Mouse (Mus musculus): ENCODE measurements around the gene 0610012G03Rik. TPM values are rescaled to one million over a fixed set of nuclear protein-coding genes. Genes with fewer than 3 reads are reported as not detected.

0610012G03Rik gene
- polyA plus RNA-seq, 1 experiment from 2014 or later: 101 TPM

DNA sequence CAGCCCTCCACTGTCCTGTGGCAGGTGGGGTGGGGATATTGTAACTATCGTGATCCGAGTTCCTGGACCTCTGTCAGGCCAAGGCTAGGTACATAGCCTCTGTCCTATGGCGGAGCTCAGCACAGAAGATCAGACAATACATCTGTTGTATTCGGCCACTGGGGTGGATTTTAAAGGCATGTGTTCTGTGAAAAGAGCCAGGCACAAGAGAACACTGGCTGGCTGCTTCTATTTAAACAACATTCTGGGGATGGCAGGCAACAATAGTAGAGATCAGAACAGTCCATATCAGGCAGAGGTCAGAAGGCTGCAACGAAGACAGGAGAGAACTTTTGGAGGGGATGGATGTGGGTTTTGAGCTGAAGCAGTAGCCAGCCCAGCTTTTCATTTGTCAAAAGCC is 16.0 kb downstream of the 0610012G03Rik start:
- no peak for ATAC-seq (ENCODE audit: extremely low read depth, insufficient number of reproducible peaks, low FRiP score, low TSS enrichment)
- Histone ChIP-seq H3K27ac (replicated peaks) (no peak overlapping the region), H3K4me1 (peaks cover 31% of the 10 kb centered on the region), H3K4me2 (peak overlapping the region; percentile 78; the same call in 1 of the 2 replicates), H3K36me3 (no peaks in the 10 kb centered on the region), H3K9ac (peak overlapping the region; percentile 74; the same call in 1 of the 2 replicates), H3K27me3 (replicated peaks) (peaks cover 60% of the 10 kb centered on the region), H3K9me3 (no peaks in the 10 kb centered on the region), H3K4me3 (no peak overlapping the region)
- 49% methylated on average over 5 of the region's 5 CpGs for WGBS

DNA sequence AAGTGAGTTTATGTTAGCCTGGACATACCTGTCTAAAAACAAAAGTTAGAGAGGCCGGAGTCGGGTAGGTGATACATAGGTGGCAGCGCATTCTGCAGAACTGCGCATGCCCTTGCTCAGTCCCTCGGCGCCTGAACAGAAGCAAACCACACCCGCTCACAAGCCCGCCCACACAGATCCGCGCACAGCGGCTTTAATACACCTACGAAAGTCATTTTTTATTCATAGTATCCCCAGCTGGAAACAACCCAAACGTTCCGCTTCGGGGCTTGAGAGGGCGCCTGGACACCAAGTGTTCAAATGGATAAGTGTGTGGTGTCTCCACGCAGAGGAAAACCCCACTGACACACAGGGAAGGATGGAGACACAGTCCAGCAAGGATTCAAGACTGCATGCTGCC is 17.0 kb downstream of the 0610012G03Rik start:
- H3K36me3 ChIP-seq: no peaks in the 10 kb centered on the region
- peaks cover 31% of the 10 kb centered on the region for H3K4me1 ChIP-seq
- H3K27ac ChIP-seq (replicated peaks): no peak overlapping the region
- peak overlapping the region; percentile 45 for H3K4me2 ChIP-seq
- H3K9ac ChIP-seq: no peak overlapping the region
- WGBS: 51% methylated on average over 17 of the region's 17 CpGs
- no peak overlapping the region for H3K4me3 ChIP-seq
- no peak for ATAC-seq (ENCODE audit: extremely low read depth, insufficient number of reproducible peaks, low FRiP score, low TSS enrichment)
- H3K27me3 ChIP-seq (replicated peaks): peaks cover 57% of the 10 kb centered on the region
- H3K9me3 ChIP-seq: no peaks in the 10 kb centered on the region

DNA sequence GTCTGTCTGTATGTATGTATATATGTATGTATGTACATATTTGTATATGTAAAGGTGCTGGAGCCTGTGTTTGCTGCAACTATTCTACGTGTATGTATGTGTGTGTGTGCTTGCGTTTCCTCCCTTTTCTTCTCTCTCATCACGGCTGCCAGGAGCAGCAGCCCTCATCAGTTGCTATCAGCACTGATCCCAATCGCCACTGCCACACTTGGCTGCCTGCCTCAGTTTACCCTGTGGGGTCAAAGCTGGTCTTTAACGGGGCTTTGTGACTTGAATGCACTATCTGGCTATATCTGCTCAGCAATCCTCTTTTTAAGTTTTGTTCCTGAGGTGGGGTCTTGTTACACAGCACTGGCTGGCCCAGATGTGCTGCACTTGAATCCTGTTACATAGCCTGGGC is 20.9 kb downstream of the 0610012G03Rik start:
- H3K27me3 ChIP-seq (replicated peaks): peaks cover 22% of the 10 kb centered on the region
- no peak overlapping the region for H3K9ac ChIP-seq
- no peak overlapping the region for H3K4me3 ChIP-seq
- no peak overlapping the region for H3K27ac ChIP-seq (replicated peaks)
- H3K4me2 ChIP-seq: no peak overlapping the region
- no peak for ATAC-seq (ENCODE audit: extremely low read depth, insufficient number of reproducible peaks, low FRiP score, low TSS enrichment)
- H3K9me3 ChIP-seq: no peaks in the 10 kb centered on the region
- WGBS: 74% methylated on average over 5 of the region's 5 CpGs
- no peaks in the 10 kb centered on the region for H3K36me3 ChIP-seq
- H3K4me1 ChIP-seq: peaks cover 9% of the 10 kb centered on the region

DNA sequence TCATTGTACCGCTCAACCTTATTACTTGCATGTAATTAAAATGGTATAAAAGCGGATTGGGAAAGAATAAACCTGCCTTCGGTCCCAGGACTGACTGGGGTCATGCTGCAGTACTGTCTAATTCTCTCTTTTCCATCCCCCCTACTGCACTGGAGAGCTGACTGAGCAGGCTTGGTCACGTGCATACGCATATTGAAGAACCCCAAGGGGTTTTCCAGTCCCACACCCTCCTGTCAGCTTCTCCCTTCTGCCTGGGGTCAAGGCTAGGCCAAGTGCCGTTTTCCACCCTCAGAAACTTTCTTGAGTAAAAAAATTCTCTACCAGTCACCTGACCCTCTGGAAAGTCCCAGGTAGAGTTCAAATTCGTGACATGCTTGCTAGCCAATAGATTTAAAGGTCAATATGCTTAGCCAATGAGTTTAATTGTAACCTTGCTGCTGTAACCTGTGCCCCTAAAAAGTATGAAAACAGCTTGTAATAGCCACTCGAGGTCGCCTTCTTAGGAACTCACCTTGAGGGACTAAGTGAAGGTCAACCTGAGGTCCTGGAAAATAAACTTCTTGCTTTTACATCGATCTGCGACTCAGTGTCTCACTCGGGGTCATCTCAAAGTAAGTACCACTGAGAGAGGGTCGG is 21.6 kb downstream of the 0610012G03Rik start:
- 81% methylated on average over 13 of the region's 13 CpGs for WGBS
- Histone ChIP-seq H3K9ac (no peak overlapping the region), H3K4me1 (peaks cover 8% of the 10 kb centered on the region), H3K9me3 (no peaks in the 10 kb centered on the region), H3K27ac (replicated peaks) (no peak overlapping the region), H3K4me2 (no peak overlapping the region), H3K27me3 (replicated peaks) (peaks cover 18% of the 10 kb centered on the region), H3K4me3 (no peak overlapping the region), H3K36me3 (no peaks in the 10 kb centered on the region)
- ATAC-seq (ENCODE audit: extremely low read depth, insufficient number of reproducible peaks, low FRiP score, low TSS enrichment): no peak

DNA sequence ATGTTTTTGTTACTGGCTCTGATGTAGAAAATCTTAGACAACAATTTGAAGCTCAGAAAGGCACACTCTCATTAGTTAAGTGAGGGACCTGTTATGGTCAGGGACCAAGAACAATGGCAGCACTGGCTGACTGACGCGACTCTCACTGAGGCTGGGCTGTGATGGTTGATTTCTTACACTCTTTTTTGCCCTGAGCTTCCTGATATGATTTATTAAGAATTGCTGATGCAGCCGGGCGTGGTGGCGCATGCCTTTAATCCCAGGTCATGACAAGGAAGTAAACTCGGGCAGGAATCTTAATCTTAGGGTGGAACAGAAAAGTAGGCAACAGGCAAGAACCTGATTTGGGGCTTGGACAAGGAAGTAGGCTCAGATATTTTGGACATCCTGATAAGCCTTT is 22.2 kb downstream of the 0610012G03Rik start:
- no peak overlapping the region for H3K4me3 ChIP-seq
- no peak overlapping the region for H3K9ac ChIP-seq
- H3K4me2 ChIP-seq: no peak overlapping the region
- H3K27me3 ChIP-seq (replicated peaks): peaks cover 12% of the 10 kb centered on the region
- H3K4me1 ChIP-seq: peaks cover 8% of the 10 kb centered on the region
- WGBS: 77% methylated on average over 6 of the region's 6 CpGs
- H3K9me3 ChIP-seq: no peaks in the 10 kb centered on the region
- H3K27ac ChIP-seq (replicated peaks): no peak overlapping the region
- ATAC-seq (ENCODE audit: extremely low read depth, insufficient number of reproducible peaks, low FRiP score, low TSS enrichment): no peak
- no peaks in the 10 kb centered on the region for H3K36me3 ChIP-seq

DNA sequence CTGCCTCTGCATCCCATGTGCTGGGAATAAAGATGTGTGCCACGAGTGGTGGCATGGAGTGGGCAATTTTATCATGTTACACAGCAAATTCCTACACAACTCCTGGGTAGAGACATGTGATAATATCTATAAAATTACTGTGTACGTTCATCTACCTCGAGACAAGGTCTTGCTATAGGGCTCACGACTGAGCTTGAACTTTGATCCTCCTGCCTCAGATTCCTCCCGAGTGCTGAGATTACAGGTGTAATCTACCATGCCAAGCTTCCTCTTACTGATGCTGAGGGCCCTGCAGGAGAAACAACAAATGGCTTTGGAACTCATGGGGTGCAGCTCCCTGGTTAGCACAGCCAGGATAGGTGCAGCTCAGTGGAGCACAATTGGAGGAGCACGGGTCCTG is 23.9 kb downstream of the 0610012G03Rik start:
- 81% methylated on average over 6 of the region's 6 CpGs for WGBS
- no peak overlapping the region for H3K4me3 ChIP-seq
- H3K36me3 ChIP-seq: no peaks in the 10 kb centered on the region
- no peak overlapping the region for H3K9ac ChIP-seq
- no peak overlapping the region for H3K27ac ChIP-seq (replicated peaks)
- no peaks in the 10 kb centered on the region for H3K9me3 ChIP-seq
- no peak overlapping the region for H3K4me2 ChIP-seq
- peaks cover 8% of the 10 kb centered on the region for H3K4me1 ChIP-seq
- H3K27me3 ChIP-seq (replicated peaks): peaks cover 5% of the 10 kb centered on the region
- no peak for ATAC-seq (ENCODE audit: extremely low read depth, insufficient number of reproducible peaks, low FRiP score, low TSS enrichment)

DNA sequence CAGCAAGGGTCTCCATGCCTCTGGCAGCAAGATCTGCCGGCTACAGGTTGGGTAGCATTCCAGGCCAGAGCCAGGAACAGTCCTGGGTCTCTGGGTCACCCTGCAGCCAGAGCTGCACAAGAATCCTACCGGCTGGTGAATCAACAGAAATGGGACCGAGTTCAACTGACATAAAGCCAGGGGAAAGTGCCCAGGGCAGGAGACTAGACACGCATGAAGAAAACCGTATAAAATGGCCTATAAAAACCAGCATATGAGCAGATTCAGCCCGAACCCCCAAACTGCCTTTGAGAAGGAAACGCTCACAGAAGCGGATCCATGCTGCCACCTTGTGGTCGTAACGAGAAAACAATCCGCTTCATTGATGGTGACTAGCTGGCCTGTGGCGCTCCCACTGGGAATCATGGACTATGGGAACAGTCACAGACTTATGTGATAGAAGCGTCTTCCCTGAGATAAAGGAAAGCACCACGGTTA is 30.0 kb downstream of the 0610012G03Rik start:
- no peaks in the 10 kb centered on the region for H3K4me1 ChIP-seq
- peak overlapping the region; percentile 66 for H3K4me2 ChIP-seq
- H3K9me3 ChIP-seq: no peaks in the 10 kb centered on the region
- peak overlapping the region; percentile 31 for H3K4me3 ChIP-seq
- peaks cover 8% of the 10 kb centered on the region for H3K27me3 ChIP-seq (replicated peaks)
- peak overlapping the region; percentile 71 for H3K9ac ChIP-seq
- ATAC-seq (ENCODE audit: extremely low read depth, insufficient number of reproducible peaks, low FRiP score, low TSS enrichment): no peak
- no peaks in the 10 kb centered on the region for H3K36me3 ChIP-seq
- H3K27ac ChIP-seq (replicated peaks): no peak overlapping the region
- WGBS: 3% methylated on average over 14 of the region's 14 CpGs

DNA sequence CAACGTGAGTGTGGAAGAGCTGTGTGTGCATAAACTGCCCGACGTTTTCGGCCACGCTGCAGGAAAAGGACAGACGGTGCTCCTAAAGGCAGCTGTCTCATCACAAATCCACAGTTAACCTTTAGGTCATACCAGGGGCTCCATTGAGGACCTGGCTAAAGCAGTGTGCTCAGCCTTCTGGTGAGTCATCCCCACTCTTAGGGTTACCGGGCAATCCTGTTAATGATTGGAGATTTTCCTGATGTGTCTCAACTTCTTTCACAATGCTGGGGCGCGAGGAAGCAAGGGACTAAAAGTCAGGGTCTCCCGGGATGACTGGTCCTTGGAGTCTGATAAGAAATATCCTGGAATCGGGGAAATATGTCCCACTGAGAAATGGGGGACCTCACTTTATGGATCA is 30.5 kb downstream of the 0610012G03Rik start:
- Histone ChIP-seq H3K9ac (peak overlapping the region; percentile 71; the same call in 1 of the 2 replicates), H3K27ac (replicated peaks) (no peak overlapping the region), H3K36me3 (no peaks in the 10 kb centered on the region), H3K4me1 (no peaks in the 10 kb centered on the region), H3K9me3 (no peaks in the 10 kb centered on the region), H3K4me2 (peak overlapping the region; percentile 66; the same call in 1 of the 2 replicates), H3K27me3 (replicated peaks) (peaks cover 8% of the 10 kb centered on the region), H3K4me3 (no peak overlapping the region)
- WGBS: 51% methylated on average over 11 of the region's 11 CpGs
- ATAC-seq (ENCODE audit: extremely low read depth, insufficient number of reproducible peaks, low FRiP score, low TSS enrichment): no peak

DNA sequence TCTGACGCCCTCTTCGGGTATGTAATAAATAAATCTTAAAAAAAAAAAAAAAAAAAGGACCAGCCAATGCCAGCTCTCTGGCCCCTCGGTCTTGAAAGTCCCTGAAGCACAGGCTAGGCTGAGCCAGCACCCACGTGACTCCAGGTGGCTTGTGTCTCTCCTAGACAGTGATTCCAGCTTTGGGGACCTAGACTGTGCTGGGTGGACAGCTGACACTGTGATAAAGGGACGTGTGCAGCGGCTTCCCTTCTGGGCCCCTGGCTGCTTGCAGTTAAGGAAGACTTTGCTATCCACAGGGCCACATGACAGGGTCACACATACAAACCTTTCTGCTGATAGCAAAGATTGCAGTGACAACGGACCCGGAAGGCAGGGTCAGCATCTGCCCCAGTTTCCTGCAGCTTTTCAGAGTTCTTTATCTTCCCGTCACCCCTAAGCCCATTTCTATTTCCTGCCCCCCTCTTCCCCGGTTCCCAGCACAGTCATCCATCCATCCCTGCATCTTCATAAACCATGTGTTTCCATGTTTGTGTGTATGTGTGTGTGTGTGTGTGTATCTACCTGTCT is 37.9 kb downstream of the 0610012G03Rik start:
- H3K4me2 ChIP-seq: no peak overlapping the region
- WGBS: 39% methylated on average over 10 of the region's 10 CpGs
- H3K4me3 ChIP-seq: no peak overlapping the region
- H3K36me3 ChIP-seq: no peaks in the 10 kb centered on the region
- ATAC-seq (ENCODE audit: extremely low read depth, insufficient number of reproducible peaks, low FRiP score, low TSS enrichment): no peak
- H3K9me3 ChIP-seq: no peaks in the 10 kb centered on the region
- no peak overlapping the region for H3K27ac ChIP-seq (replicated peaks)
- H3K4me1 ChIP-seq: peaks cover 14% of the 10 kb centered on the region
- peaks cover 5% of the 10 kb centered on the region; the same call in 1 of the 2 replicates for H3K27me3 ChIP-seq (replicated peaks)
- H3K9ac ChIP-seq: no peak overlapping the region

DNA sequence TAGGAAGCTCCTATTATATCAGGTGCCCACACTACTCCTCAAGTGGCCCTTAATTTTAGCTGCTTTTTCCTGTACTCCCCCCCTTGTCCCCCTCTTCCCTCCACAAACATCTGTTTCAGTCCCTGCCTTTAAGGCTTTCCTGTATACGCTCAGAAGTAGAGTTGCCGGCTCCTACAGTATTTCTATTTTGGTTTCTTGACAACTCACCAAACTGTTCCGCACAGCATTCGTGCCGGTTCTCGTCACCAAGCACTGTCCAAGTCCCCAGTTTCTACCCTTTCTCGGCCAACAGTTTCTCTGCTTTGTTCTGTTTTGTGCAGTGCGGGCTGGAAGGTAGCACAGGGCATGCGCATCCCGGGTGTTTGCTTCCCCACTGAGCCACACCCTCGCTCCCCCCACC is 39.3 kb downstream of the 0610012G03Rik start:
- no peak for ATAC-seq (ENCODE audit: extremely low read depth, insufficient number of reproducible peaks, low FRiP score, low TSS enrichment)
- Histone ChIP-seq H3K27ac (replicated peaks) (no peak overlapping the region), H3K4me2 (peak overlapping the region; percentile 30), H3K9me3 (no peaks in the 10 kb centered on the region), H3K36me3 (no peaks in the 10 kb centered on the region), H3K27me3 (replicated peaks) (peaks cover 5% of the 10 kb centered on the region; the same call in 1 of the 2 replicates), H3K4me3 (peak overlapping the region; percentile 14; the same call in 1 of the 2 replicates), H3K4me1 (peaks cover 14% of the 10 kb centered on the region), H3K9ac (no peak overlapping the region)
- 60% methylated on average over 11 of the region's 11 CpGs for WGBS

DNA sequence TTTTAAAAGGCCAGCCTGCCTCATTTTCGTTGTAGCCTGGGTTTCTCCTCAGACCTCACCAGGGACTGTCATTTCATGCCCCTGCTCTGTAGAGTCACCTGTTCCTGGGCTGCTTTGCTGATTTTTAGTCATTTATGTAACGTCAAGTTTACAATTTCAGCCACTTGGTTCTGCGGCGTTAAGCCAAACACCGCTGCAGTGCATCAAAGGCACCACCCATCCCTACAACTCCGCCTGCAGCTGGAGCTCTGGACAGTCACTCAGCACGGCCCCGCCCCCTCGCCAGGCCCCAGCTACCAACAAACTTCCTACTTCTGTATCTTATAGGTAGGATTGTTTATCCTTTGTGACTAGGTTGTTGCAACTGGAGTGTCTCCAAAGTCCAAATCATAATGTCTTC is 41.4 kb downstream of the 0610012G03Rik start:
- 13% methylated on average over 9 of the region's 9 CpGs for WGBS
- ATAC-seq (ENCODE audit: extremely low read depth, insufficient number of reproducible peaks, low FRiP score, low TSS enrichment): no peak
- H3K4me1 ChIP-seq: peaks cover 14% of the 10 kb centered on the region
- H3K9ac ChIP-seq: peak overlapping the region; percentile 56
- H3K9me3 ChIP-seq: no peaks in the 10 kb centered on the region
- H3K36me3 ChIP-seq: no peaks in the 10 kb centered on the region
- H3K4me2 ChIP-seq: peak overlapping the region; percentile 71
- H3K4me3 ChIP-seq: peak overlapping the region; percentile 45
- H3K27me3 ChIP-seq (replicated peaks): peaks cover 5% of the 10 kb centered on the region; the same call in 1 of the 2 replicates
- H3K27ac ChIP-seq (replicated peaks): no peak overlapping the region
